Mouse (Mus musculus): Measurements from ENCODE around the gene Clspn. TPM values are rescaled to one million over a fixed set of nuclear protein-coding genes. Genes with fewer than 3 reads are reported as not detected.

Gene Clspn
- polyA plus RNA-seq, 1 experiment: 0.88 TPM

- Histone ChIP-seq H3K27ac (ENCODE audit: insufficient read depth, low read length) (no peak overlapping the region), H3K36me3 (ENCODE audit: control insufficient read depth, insufficient read depth, low read length) (no peaks in the 10 kb centered on the region), H3K4me3 (ENCODE audit: extremely low read depth, insufficient read depth, insufficient read length) (no peak overlapping the region), H3K4me1 (ENCODE audit: control insufficient read depth, insufficient read depth, insufficient read length) (no peaks in the 10 kb centered on the region), H3K27me3 (ENCODE audit: control insufficient read depth, insufficient read depth, low read length) (0 out of 2 replicates have a peak, but pooled peaks cover 1% of the 10 kb centered on the region)
- DNase-seq (ENCODE audit: low read depth in 1 of 2, low spot score in 2 of 2): no peak
- TF ChIP-seq POLR2A (IDR thresholded peaks at IDR 0.05; ENCODE audit: low read depth, low read length) (no peak), CTCF (IDR thresholded peaks at IDR 0.05; ENCODE audit: extremely low read depth, insufficient read depth, insufficient read length, insufficient replicate concordance) (no peak)
- 91% methylated on average over 2 of the region's 2 CpGs for WGBS
These were observed 47.4 kb downstream of the Clspn start for GRCm38 (mm10) chr4:126604141-126604540.

GRCm38 (mm10) chr4:126605751-126606150 lies 49.0 kb downstream of the Clspn start:
- 72% methylated on average over 4 of the region's 4 CpGs for WGBS

GRCm38 (mm10) chr4:126609606-126610181 lies 53.0 kb downstream of the Clspn start, which contains the start of gene 5730409E04Rik:
Gene 5730409E04Rik, plus strand, starts transcription at chr4:126609818.
- Histone ChIP-seq H3K27me3 (ENCODE audit: control insufficient read depth, insufficient read depth, low read length) (peaks cover 5% of the 10 kb centered on the region), H3K4me1 (ENCODE audit: control insufficient read depth, insufficient read depth, insufficient read length) (peaks cover 6% of the 10 kb centered on the region), H3K27ac (ENCODE audit: insufficient read depth, low read length) (0 out of 2 replicates have a peak within 1 kb of the TSS, but pooled peaks have one; percentile 27), H3K4me3 (ENCODE audit: extremely low read depth, insufficient read depth, insufficient read length) (peak within 1 kb of the TSS; percentile 65), H3K36me3 (ENCODE audit: control insufficient read depth, insufficient read depth, low read length) (no peaks in the 10 kb centered on the region)
- 2% methylated on average over 44 of the region's 48 CpGs for WGBS
- peak in 1 of 2 experiments; percentile 21 for DNase-seq (ENCODE audit: low read depth in 1 of 2, low spot score in 2 of 2)
- TF ChIP-seq POLR2A (IDR thresholded peaks at IDR 0.05; ENCODE audit: low read depth, low read length) (no peak), CTCF (IDR thresholded peaks at IDR 0.05; ENCODE audit: extremely low read depth, insufficient read depth, insufficient read length, insufficient replicate concordance) (no peak)

More at GRCm38 (mm10) chr4:126605751-126606150, 49.0 kb downstream of the Clspn start:
- Histone ChIP-seq H3K4me3 (ENCODE audit: extremely low read depth, insufficient read depth, insufficient read length) (no peak overlapping the region), H3K4me1 (ENCODE audit: control insufficient read depth, insufficient read depth, insufficient read length) (peaks cover 6% of the 10 kb centered on the region), H3K36me3 (ENCODE audit: control insufficient read depth, insufficient read depth, low read length) (no peaks in the 10 kb centered on the region), H3K27ac (ENCODE audit: insufficient read depth, low read length) (no peak overlapping the region), H3K27me3 (ENCODE audit: control insufficient read depth, insufficient read depth, low read length) (peaks cover 5% of the 10 kb centered on the region)
- TF ChIP-seq CTCF (IDR thresholded peaks at IDR 0.05; ENCODE audit: extremely low read depth, insufficient read depth, insufficient read length, insufficient replicate concordance) (no peak), POLR2A (IDR thresholded peaks at IDR 0.05; ENCODE audit: low read depth, low read length) (no peak)
- DNase-seq (ENCODE audit: low read depth in 1 of 2, low spot score in 2 of 2): no peak

- Histone ChIP-seq H3K27ac (ENCODE audit: insufficient read depth, low read length) (no peak overlapping the region), H3K4me3 (ENCODE audit: extremely low read depth, insufficient read depth, insufficient read length) (no peak overlapping the region), H3K4me1 (ENCODE audit: control insufficient read depth, insufficient read depth, insufficient read length) (peaks cover 6% of the 10 kb centered on the region), H3K27me3 (ENCODE audit: control insufficient read depth, insufficient read depth, low read length) (peaks cover 5% of the 10 kb centered on the region), H3K36me3 (ENCODE audit: control insufficient read depth, insufficient read depth, low read length) (no peaks in the 10 kb centered on the region)
- no peak for DNase-seq (ENCODE audit: low read depth in 1 of 2, low spot score in 2 of 2)
- whole genome bisulfite sequencing: 91% methylated on average over 17 of the region's 17 CpGs
- TF ChIP-seq POLR2A (IDR thresholded peaks at IDR 0.05; ENCODE audit: low read depth, low read length): no peak
- no peak for TF ChIP-seq CTCF (IDR thresholded peaks at IDR 0.05; ENCODE audit: extremely low read depth, insufficient read depth, insufficient read length, insufficient replicate concordance)
These were observed 55.3 kb downstream of the Clspn start for GRCm38 (mm10) chr4:126611991-126612390.

- H3K36me3 ChIP-seq (ENCODE audit: control insufficient read depth, insufficient read depth, low read length): no peaks in the 10 kb centered on the region
- DNase-seq (ENCODE audit: low read depth in 1 of 2, low spot score in 2 of 2): no peak
- peaks cover 3% of the 10 kb centered on the region for H3K27me3 ChIP-seq (ENCODE audit: control insufficient read depth, insufficient read depth, low read length)
- H3K4me3 ChIP-seq (ENCODE audit: extremely low read depth, insufficient read depth, insufficient read length): no peak overlapping the region
- 74% methylated on average over 4 of the region's 4 CpGs for WGBS
- H3K4me1 ChIP-seq (ENCODE audit: control insufficient read depth, insufficient read depth, insufficient read length): no peaks in the 10 kb centered on the region
- H3K27ac ChIP-seq (ENCODE audit: insufficient read depth, low read length): no peak overlapping the region
- no peak for TF ChIP-seq CTCF (IDR thresholded peaks at IDR 0.05; ENCODE audit: extremely low read depth, insufficient read depth, insufficient read length, insufficient replicate concordance)
- no peak for TF ChIP-seq POLR2A (IDR thresholded peaks at IDR 0.05; ENCODE audit: low read depth, low read length)
These were observed 59.6 kb downstream of the Clspn start for GRCm38 (mm10) chr4:126616312-126616711.

GRCm38 (mm10) chr4:126619691-126620330 lies 63.1 kb downstream of the Clspn start:
- 10% methylated on average over 33 of the region's 33 CpGs for WGBS

More at GRCm38 (mm10) chr4:126619691-126620330, 63.1 kb downstream of the Clspn start:
- Histone ChIP-seq H3K27me3 (ENCODE audit: control insufficient read depth, insufficient read depth, low read length) (peaks cover 3% of the 10 kb centered on the region), H3K36me3 (ENCODE audit: control insufficient read depth, insufficient read depth, low read length) (no peaks in the 10 kb centered on the region), H3K4me1 (ENCODE audit: control insufficient read depth, insufficient read depth, insufficient read length) (no peaks in the 10 kb centered on the region), H3K27ac (ENCODE audit: insufficient read depth, low read length) (no peak overlapping the region), H3K4me3 (ENCODE audit: extremely low read depth, insufficient read depth, insufficient read length) (no peak overlapping the region)
- DNase-seq (ENCODE audit: low read depth in 1 of 2, low spot score in 2 of 2): no peak
- TF ChIP-seq POLR2A (IDR thresholded peaks at IDR 0.05; ENCODE audit: low read depth, low read length) (no peak), CTCF (IDR thresholded peaks at IDR 0.05; ENCODE audit: extremely low read depth, insufficient read depth, insufficient read length, insufficient replicate concordance) (no peak)

Measured in spleen, adult 2 months (tissue).